Mouse (Mus musculus) liver, embryonic 15.5 days (tissue): Measurements from ENCODE around the gene Mrpl44. TPM values are rescaled to one million over a fixed set of nuclear protein-coding genes. Genes with fewer than 3 reads are reported as not detected.
A peak's percentile ranks its signal among the peaks of the same experiment; 100 is the strongest.

Experiments
- ATAC-seq: fragments of 200-750 bp; cut with Nextera tagmentation; 2 replicates; pipeline ENCODE4 v1.8.0; 2017; ENCODE audit warnings: moderate number of reproducible peaks, mild to moderate bottlenecking, moderate library complexity; ENCODE audit not compliant: insufficient read depth
- H3K27ac ChIP-seq: fragments of 300-500 bp; sonication (generic); replicated peaks from 2 replicates; pipeline ENCODE4 v1.5.1; 2015; ENCODE audit warnings: mild to moderate bottlenecking, inconsistent platforms
- H3K27me3 ChIP-seq: fragments of 300-500 bp; sonication (generic); 2 replicates; pipeline ENCODE4 v1.6.1; 2015; ENCODE audit warnings: mild to moderate bottlenecking, inconsistent platforms
- H3K36me3 ChIP-seq: fragments of 300-500 bp; sonication (generic); replicated peaks from 2 replicates; pipeline ENCODE4 v1.6.1; 2015; ENCODE audit warnings: moderate library complexity, mild to moderate bottlenecking, inconsistent platforms
- H3K4me1 ChIP-seq: fragments of 300-500 bp; sonication (generic); replicated peaks from 2 replicates; pipeline ENCODE4 v1.6.1; 2015; ENCODE audit warnings: inconsistent platforms
- H3K4me2 ChIP-seq: fragments of 300-500 bp; sonication (generic); 2 replicates; pipeline ENCODE4 v1.6.1; 2015; ENCODE audit warnings: moderate library complexity, mild to moderate bottlenecking, inconsistent platforms
- H3K4me3 ChIP-seq: fragments of 300-500 bp; sonication (generic); replicated peaks from 2 replicates; pipeline ENCODE4 v1.5.1; 2015; ENCODE audit warnings: mild to moderate bottlenecking, inconsistent platforms
- H3K9ac ChIP-seq: fragments of 300-500 bp; sonication (generic); 2 replicates; pipeline ENCODE4 v1.6.1; 2015; ENCODE audit warnings: moderate library complexity, mild to moderate bottlenecking, inconsistent platforms
- H3K9me3 ChIP-seq: fragments of 300-500 bp; sonication (generic); replicated peaks from 2 replicates; pipeline ENCODE4 v1.6.1; 2016; ENCODE audit warnings: inconsistent platforms
- WGBS: fragments of 180-500 bp; shearing (Covaris S2); methylation state at CpG from one replicate; pipeline ENCODE4 v1.1.7; 2015; ENCODE audit warnings: mixed read lengths; ENCODE audit not compliant: insufficient replicate concordance; 5-methylcytosine and 5-hydroxymethylcytosine counted together
- polyA plus RNA-seq: library from polyadenylated mRNA; unstranded; fragments of >200 nt; fragmentation: Nextera tagmentation; extraction: Ambion mirVana; gene quantifications from 2 replicates; pipeline ENCODE4 v1.2.1, GENCODE M21; 2015

The Mrpl44 gene
- 21.8 and 22.9 TPM in 2 replicates for polyA plus RNA-seq

- under 1% methylated on average over 38 of the region's 38 CpGs for WGBS
- H3K9me3 ChIP-seq, result no peaks in the 10 kb centered on the region
- H3K36me3 ChIP-seq, result peaks cover 28% of the 10 kb centered on the region
- peak within 1 kb of the TSS; percentile 74 for H3K27ac ChIP-seq
- H3K4me3 ChIP-seq, result peak within 1 kb of the TSS; percentile 84
- H3K4me2 ChIP-seq, result peak within 1 kb of the TSS; percentile 76
- H3K4me1 ChIP-seq, result peaks cover 5% of the 10 kb centered on the region; the same call in 1 of the 2 replicates
- H3K9ac ChIP-seq, result peak within 1 kb of the TSS; percentile 75
- H3K27me3 ChIP-seq, result no peaks in the 10 kb centered on the region
- ATAC-seq, result peak; percentile 100
Measured at GRCm38 (mm10) chr1:79775927-79776458, at the start of gene Mrpl44, which contains the start of gene Wdfy1. Gene Mrpl44, plus strand, starts transcription at chr1:79776018. Gene Wdfy1, minus strand, starts transcription at chr1:79776143.

- ATAC-seq, result no peak
- no peaks in the 10 kb centered on the region for H3K27me3 ChIP-seq
Measured at GRCm38 (mm10) chr1:79734794-79735193, 41.0 kb upstream of the Mrpl44 start.

DNA sequence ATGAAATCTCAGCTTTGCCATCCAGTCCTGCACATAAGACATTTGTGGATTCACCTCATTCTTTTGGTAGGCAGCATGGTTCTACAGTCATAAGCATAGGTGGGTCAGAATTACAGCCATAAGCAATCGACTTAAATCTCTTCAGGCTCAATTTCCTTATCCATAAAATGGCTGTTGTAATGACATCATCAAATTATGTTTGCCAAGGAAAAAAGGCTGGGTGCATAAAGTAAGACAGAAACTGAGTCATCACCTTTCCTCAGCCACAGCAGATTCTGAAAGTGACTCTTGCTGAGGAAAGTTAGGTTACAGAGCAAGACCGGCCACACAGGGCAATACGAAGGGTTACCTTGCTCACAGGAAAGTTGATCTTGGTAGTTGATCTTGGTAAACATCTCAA, 39.4 kb upstream of the Mrpl44 start:
- 76% methylated on average over 3 of the region's 3 CpGs for WGBS
- Histone ChIP-seq H3K4me1 (no peaks in the 10 kb centered on the region), H3K27ac (no peak overlapping the region), H3K27me3 (no peaks in the 10 kb centered on the region), H3K9me3 (no peaks in the 10 kb centered on the region), H3K9ac (no peak overlapping the region), H3K4me2 (no peak overlapping the region), H3K36me3 (0 out of 2 replicates have a peak, but pooled peaks cover 5% of the 10 kb centered on the region), H3K4me3 (no peak overlapping the region)
- no peak for ATAC-seq

More at GRCm38 (mm10) chr1:79734794-79735193, 41.0 kb upstream of the Mrpl44 start:
- WGBS, result 68% methylated on average over 5 of the region's 5 CpGs
- no peak overlapping the region for H3K27ac ChIP-seq
- H3K4me2 ChIP-seq, result no peak overlapping the region
- H3K4me1 ChIP-seq, result no peaks in the 10 kb centered on the region
- no peak overlapping the region for H3K4me3 ChIP-seq
- H3K9ac ChIP-seq, result no peak overlapping the region
- 0 out of 2 replicates have a peak, but pooled peaks cover 5% of the 10 kb centered on the region for H3K36me3 ChIP-seq
- H3K9me3 ChIP-seq, result no peaks in the 10 kb centered on the region

- H3K27ac ChIP-seq, result no peak overlapping the region
- no peak overlapping the region for H3K4me2 ChIP-seq
- no peak overlapping the region for H3K4me3 ChIP-seq
- H3K9me3 ChIP-seq, result no peaks in the 10 kb centered on the region
- ATAC-seq, result no peak
- no peaks in the 10 kb centered on the region for H3K27me3 ChIP-seq
- no peak overlapping the region for H3K9ac ChIP-seq
- H3K4me1 ChIP-seq, result no peaks in the 10 kb centered on the region
- WGBS, result 56% methylated on average over 2 of the region's 2 CpGs
- H3K36me3 ChIP-seq, result 0 out of 2 replicates have a peak, but pooled peaks cover 5% of the 10 kb centered on the region
Measured at GRCm38 (mm10) chr1:79739726-79740125, 36.1 kb upstream of the Mrpl44 start.

DNA sequence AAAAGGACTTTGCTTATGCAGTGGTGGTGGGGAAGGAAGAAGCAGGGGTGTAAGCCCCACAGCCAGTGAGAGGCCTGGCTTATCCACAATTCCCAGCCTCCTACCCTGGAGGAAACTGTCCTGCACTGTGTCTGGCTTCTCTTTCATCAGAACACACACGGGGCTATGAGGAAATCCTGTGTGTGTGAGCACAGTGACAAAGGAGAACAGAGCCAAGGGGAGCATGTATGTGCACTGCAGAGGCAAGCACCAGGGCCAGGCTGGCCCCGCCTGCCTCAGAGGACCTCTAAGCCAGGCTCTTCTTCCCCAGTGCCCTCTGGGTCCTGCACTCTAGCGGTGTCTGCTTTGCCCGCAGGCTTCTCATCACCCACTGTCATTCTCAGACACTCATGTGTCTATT, 34.8 kb upstream of the Mrpl44 start:
- Histone ChIP-seq H3K4me1 (no peaks in the 10 kb centered on the region), H3K36me3 (0 out of 2 replicates have a peak, but pooled peaks cover 5% of the 10 kb centered on the region), H3K9me3 (no peaks in the 10 kb centered on the region), H3K4me2 (no peak overlapping the region), H3K27me3 (no peaks in the 10 kb centered on the region), H3K27ac (no peak overlapping the region), H3K4me3 (no peak overlapping the region), H3K9ac (no peak overlapping the region)
- 35% methylated on average over 4 of the region's 4 CpGs for WGBS
- peak; percentile 28; the same call in 1 of the 2 replicates for ATAC-seq

- H3K4me1 ChIP-seq, result no peaks in the 10 kb centered on the region
- no peak overlapping the region for H3K4me2 ChIP-seq
- H3K4me3 ChIP-seq, result no peak overlapping the region
- H3K9me3 ChIP-seq, result no peaks in the 10 kb centered on the region
- no peak for ATAC-seq
- H3K27me3 ChIP-seq, result no peaks in the 10 kb centered on the region
- 71% methylated on average over 7 of the region's 7 CpGs for WGBS
- no peak overlapping the region for H3K27ac ChIP-seq
- no peak overlapping the region for H3K9ac ChIP-seq
- 0 out of 2 replicates have a peak, but pooled peaks cover 5% of the 10 kb centered on the region for H3K36me3 ChIP-seq
Measured at GRCm38 (mm10) chr1:79742949-79743348, 32.9 kb upstream of the Mrpl44 start.

- no peak for ATAC-seq
- 0 out of 2 replicates have a peak, but pooled peaks cover under 1% of the 10 kb centered on the region for H3K36me3 ChIP-seq
- WGBS, result 71% methylated on average over 1 of the region's 1 CpGs
- no peaks in the 10 kb centered on the region for H3K27me3 ChIP-seq
- no peaks in the 10 kb centered on the region for H3K4me1 ChIP-seq
- H3K9me3 ChIP-seq, result no peaks in the 10 kb centered on the region
- no peak overlapping the region for H3K9ac ChIP-seq
- no peak overlapping the region for H3K4me2 ChIP-seq
- H3K27ac ChIP-seq, result no peak overlapping the region
- no peak overlapping the region for H3K4me3 ChIP-seq
Measured at GRCm38 (mm10) chr1:79743385-79743784, 32.4 kb upstream of the Mrpl44 start.

DNA sequence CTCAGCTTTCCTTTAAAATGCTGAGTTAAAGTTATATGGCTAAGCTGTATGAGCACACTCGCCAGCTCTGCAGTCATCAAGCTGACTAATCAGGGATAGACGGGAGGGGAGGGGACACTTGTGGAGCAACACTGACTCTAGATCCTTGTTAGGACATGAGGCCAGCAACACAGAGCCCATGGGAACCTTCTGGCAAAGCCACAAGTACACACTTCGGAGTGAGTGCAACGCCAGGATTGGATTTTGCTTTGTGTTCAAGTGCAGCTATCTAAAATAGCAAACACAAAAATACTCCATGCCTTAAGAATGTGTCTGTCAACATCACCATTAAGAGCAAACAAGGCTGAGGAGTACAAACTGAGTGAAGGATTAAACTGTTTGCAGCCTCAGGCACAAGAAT, 29.8 kb upstream of the Mrpl44 start:
- Histone ChIP-seq H3K9me3 (no peaks in the 10 kb centered on the region), H3K4me1 (peaks cover 2% of the 10 kb centered on the region; the same call in 1 of the 2 replicates), H3K27ac (no peak overlapping the region), H3K9ac (no peak overlapping the region), H3K4me2 (no peak overlapping the region), H3K4me3 (no peak overlapping the region), H3K36me3 (no peaks in the 10 kb centered on the region), H3K27me3 (no peaks in the 10 kb centered on the region)
- 63% methylated on average over 4 of the region's 4 CpGs for WGBS
- ATAC-seq, result no peak

GRCm38 (mm10) chr1:79751186-79751585, 24.6 kb upstream of the Mrpl44 start:
- H3K4me2 ChIP-seq, result no peak overlapping the region
- ATAC-seq, result no peak

DNA sequence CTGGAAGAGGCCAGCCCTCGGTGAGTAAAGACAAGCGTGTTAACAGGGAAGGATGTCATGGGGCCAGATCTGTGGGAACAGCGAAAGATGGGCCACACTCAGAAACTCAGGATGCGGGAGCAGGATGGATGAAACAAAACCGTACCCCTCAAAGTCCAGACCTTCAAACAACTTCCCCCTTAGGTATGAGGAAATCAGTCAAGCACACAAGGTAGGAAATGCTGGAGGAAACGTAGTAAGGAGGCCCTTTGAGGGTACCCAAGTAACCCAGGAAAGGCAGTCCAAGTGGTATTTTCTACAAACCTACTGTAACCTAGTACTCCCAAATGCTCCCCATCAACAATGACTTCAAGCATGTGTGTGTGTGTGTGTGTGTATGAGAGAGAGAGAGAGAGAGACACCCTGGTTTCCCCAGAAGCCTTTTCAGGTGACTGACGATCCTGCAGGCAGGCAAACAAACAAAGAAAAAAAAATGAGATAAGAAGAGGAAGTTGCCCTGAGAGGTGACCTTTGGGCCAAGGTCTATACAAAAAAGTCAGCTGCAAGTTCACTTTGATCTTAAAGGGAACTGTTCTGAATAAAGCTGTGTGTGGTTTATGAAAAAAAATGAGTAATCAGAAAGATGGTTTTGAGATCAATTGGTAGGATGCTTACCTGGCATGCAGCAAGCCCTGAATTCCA, 23.7 kb upstream of the Mrpl44 start:
- H3K27ac ChIP-seq, result no peak overlapping the region
- ATAC-seq, result 0 out of 2 replicates have a peak, but pooled peaks have one; percentile 42

More at GRCm38 (mm10) chr1:79751186-79751585, 24.6 kb upstream of the Mrpl44 start:
- H3K36me3 ChIP-seq, result no peaks in the 10 kb centered on the region
- no peak overlapping the region for H3K9ac ChIP-seq
- WGBS, result 31% methylated on average over 5 of the region's 5 CpGs
- H3K4me1 ChIP-seq, result peaks cover 21% of the 10 kb centered on the region
- no peaks in the 10 kb centered on the region for H3K27me3 ChIP-seq
- H3K27ac ChIP-seq, result 0 out of 2 replicates have a peak overlapping the region, but pooled peaks have one; percentile 24
- H3K4me3 ChIP-seq, result no peak overlapping the region
- H3K9me3 ChIP-seq, result no peaks in the 10 kb centered on the region

GRCm38 (mm10) chr1:79752714-79753340, 23.0 kb upstream of the Mrpl44 start:
- WGBS, result 51% methylated on average over 4 of the region's 4 CpGs
- H3K9me3 ChIP-seq, result no peaks in the 10 kb centered on the region
- no peaks in the 10 kb centered on the region for H3K36me3 ChIP-seq
- H3K9ac ChIP-seq, result no peak overlapping the region
- peaks cover 24% of the 10 kb centered on the region for H3K4me1 ChIP-seq
- no peak overlapping the region for H3K4me3 ChIP-seq
- H3K4me2 ChIP-seq, result no peak overlapping the region
- no peaks in the 10 kb centered on the region for H3K27me3 ChIP-seq
- ATAC-seq, result no peak
- H3K27ac ChIP-seq, result no peak overlapping the region

More for the DNA sequence above, 23.7 kb upstream of the Mrpl44 start:
- H3K4me1 ChIP-seq, result peaks cover 22% of the 10 kb centered on the region
- H3K36me3 ChIP-seq, result no peaks in the 10 kb centered on the region
- no peak overlapping the region for H3K9ac ChIP-seq
- no peak overlapping the region for H3K4me3 ChIP-seq
- H3K4me2 ChIP-seq, result no peak overlapping the region
- WGBS, result 37% methylated on average over 7 of the region's 7 CpGs
- no peaks in the 10 kb centered on the region for H3K9me3 ChIP-seq
- no peaks in the 10 kb centered on the region for H3K27me3 ChIP-seq
